Mouse (Mus musculus): ENCODE measurements around the gene Mdm2. TPM values are rescaled to one million over a fixed set of nuclear protein-coding genes. Genes with fewer than 3 reads are reported as not detected.

Gene Mdm2
- polyA plus RNA-seq, 2 experiments, result 32.9 to 59.9 TPM

- Histone ChIP-seq H3K9me3 (ENCODE audit: control insufficient read depth, low read length) (no peaks in the 10 kb centered on the region), H3K4me1 (ENCODE audit: control insufficient read depth, insufficient read depth, low read length) (no peaks in the 10 kb centered on the region), H3K9ac (ENCODE audit: low read depth, low read length, severe bottlenecking) (no peak overlapping the region), H3K27ac (replicated peaks; ENCODE audit: low read depth, low read length) (no peak overlapping the region), H3K27me3 (ENCODE audit: control insufficient read depth, insufficient read depth, low read length) (no peaks in the 10 kb centered on the region), H3K4me3 (replicated peaks; ENCODE audit: low read length) (no peak overlapping the region), H3K4me2 (replicated peaks; ENCODE audit: low read depth, low read length, severe bottlenecking) (no peak overlapping the region), H3K36me3 (ENCODE audit: control insufficient read depth, insufficient read depth, low read length) (peaks cover 52% of the 10 kb centered on the region)
- 85% methylated on average over 13 of the region's 13 CpGs for WGBS
- DNase-seq (ENCODE audit: low spot score), result peak; percentile 45
- ATAC-seq (ENCODE audit: low FRiP score, low read depth), result peak; percentile 41; the same call in 1 of the 2 replicates
- TF ChIP-seq POLR2A (IDR thresholded peaks at IDR 0.05; ENCODE audit: borderline replicate concordance, extremely low read depth, insufficient read depth, insufficient read length), result no peak
Measured at GRCm38 (mm10) chr10:117688204-117689151, 22.1 kb downstream of the Mdm2 start.

GRCm38 (mm10) chr10:117687577-117687976, 23.0 kb downstream of the Mdm2 start:
- no peak for TF ChIP-seq POLR2A (IDR thresholded peaks at IDR 0.05; ENCODE audit: borderline replicate concordance, extremely low read depth, insufficient read depth, insufficient read length)
- H3K27ac ChIP-seq (replicated peaks; ENCODE audit: low read depth, low read length), result no peak overlapping the region

GRCm38 (mm10) chr10:117687018-117687417, 23.5 kb downstream of the Mdm2 start:
- H3K27me3 ChIP-seq (ENCODE audit: control insufficient read depth, insufficient read depth, low read length), result no peaks in the 10 kb centered on the region
- H3K4me1 ChIP-seq (ENCODE audit: control insufficient read depth, insufficient read depth, low read length), result peaks cover 4% of the 10 kb centered on the region; the same call in 1 of the 2 replicates
- H3K27ac ChIP-seq (replicated peaks; ENCODE audit: low read depth, low read length), result no peak overlapping the region
- no peak overlapping the region for H3K9ac ChIP-seq (ENCODE audit: low read depth, low read length, severe bottlenecking)
- no peak for TF ChIP-seq POLR2A (IDR thresholded peaks at IDR 0.05; ENCODE audit: borderline replicate concordance, extremely low read depth, insufficient read depth, insufficient read length)
- peaks cover 40% of the 10 kb centered on the region for H3K36me3 ChIP-seq (ENCODE audit: control insufficient read depth, insufficient read depth, low read length)
- ATAC-seq (ENCODE audit: low FRiP score, low read depth) (no peak), DNase-seq (ENCODE audit: low spot score) (no peak)
- no peak overlapping the region for H3K4me3 ChIP-seq (replicated peaks; ENCODE audit: low read length)
- no peaks in the 10 kb centered on the region for H3K9me3 ChIP-seq (ENCODE audit: control insufficient read depth, low read length)
- WGBS, result 64% methylated on average over 3 of the region's 3 CpGs
- no peak overlapping the region for H3K4me2 ChIP-seq (replicated peaks; ENCODE audit: low read depth, low read length, severe bottlenecking)

More at GRCm38 (mm10) chr10:117687577-117687976, 23.0 kb downstream of the Mdm2 start:
- Histone ChIP-seq H3K4me1 (ENCODE audit: control insufficient read depth, insufficient read depth, low read length) (peaks cover 4% of the 10 kb centered on the region; the same call in 1 of the 2 replicates), H3K9me3 (ENCODE audit: control insufficient read depth, low read length) (no peaks in the 10 kb centered on the region), H3K4me2 (replicated peaks; ENCODE audit: low read depth, low read length, severe bottlenecking) (no peak overlapping the region), H3K9ac (ENCODE audit: low read depth, low read length, severe bottlenecking) (no peak overlapping the region), H3K4me3 (replicated peaks; ENCODE audit: low read length) (no peak overlapping the region), H3K36me3 (ENCODE audit: control insufficient read depth, insufficient read depth, low read length) (peaks cover 46% of the 10 kb centered on the region), H3K27me3 (ENCODE audit: control insufficient read depth, insufficient read depth, low read length) (no peaks in the 10 kb centered on the region)
- DNase-seq (ENCODE audit: low spot score) (no peak), ATAC-seq (ENCODE audit: low FRiP score, low read depth) (no peak)
- WGBS, result 90% methylated on average over 7 of the region's 7 CpGs

GRCm38 (mm10) chr10:117685849-117686591, 24.5 kb downstream of the Mdm2 start:
- H3K9ac ChIP-seq (ENCODE audit: low read depth, low read length, severe bottlenecking), result no peak overlapping the region
- H3K9me3 ChIP-seq (ENCODE audit: control insufficient read depth, low read length), result no peaks in the 10 kb centered on the region
- no peak overlapping the region for H3K4me2 ChIP-seq (replicated peaks; ENCODE audit: low read depth, low read length, severe bottlenecking)
- H3K4me3 ChIP-seq (replicated peaks; ENCODE audit: low read length), result no peak overlapping the region
- peaks cover 34% of the 10 kb centered on the region for H3K36me3 ChIP-seq (ENCODE audit: control insufficient read depth, insufficient read depth, low read length)
- no peak overlapping the region for H3K27ac ChIP-seq (replicated peaks; ENCODE audit: low read depth, low read length)
- no peak for TF ChIP-seq POLR2A (IDR thresholded peaks at IDR 0.05; ENCODE audit: borderline replicate concordance, extremely low read depth, insufficient read depth, insufficient read length)
- H3K27me3 ChIP-seq (ENCODE audit: control insufficient read depth, insufficient read depth, low read length), result no peaks in the 10 kb centered on the region
- no peak for DNase-seq (ENCODE audit: low spot score)
- peaks cover 4% of the 10 kb centered on the region; the same call in 1 of the 2 replicates for H3K4me1 ChIP-seq (ENCODE audit: control insufficient read depth, insufficient read depth, low read length)
- WGBS, result 92% methylated on average over 13 of the region's 13 CpGs
- ATAC-seq (ENCODE audit: low FRiP score, low read depth), result no peak

GRCm38 (mm10) chr10:117685171-117685848, 25.2 kb downstream of the Mdm2 start:
- no peak for ATAC-seq (ENCODE audit: low FRiP score, low read depth)

More at GRCm38 (mm10) chr10:117685171-117685848, 25.2 kb downstream of the Mdm2 start:
- Histone ChIP-seq H3K36me3 (ENCODE audit: control insufficient read depth, insufficient read depth, low read length) (peaks cover 27% of the 10 kb centered on the region), H3K27ac (replicated peaks; ENCODE audit: low read depth, low read length) (no peak overlapping the region), H3K9me3 (ENCODE audit: control insufficient read depth, low read length) (no peaks in the 10 kb centered on the region), H3K4me3 (replicated peaks; ENCODE audit: low read length) (no peak overlapping the region), H3K9ac (ENCODE audit: low read depth, low read length, severe bottlenecking) (no peak overlapping the region), H3K4me1 (ENCODE audit: control insufficient read depth, insufficient read depth, low read length) (peaks cover 4% of the 10 kb centered on the region; the same call in 1 of the 2 replicates), H3K4me2 (replicated peaks; ENCODE audit: low read depth, low read length, severe bottlenecking) (no peak overlapping the region), H3K27me3 (ENCODE audit: control insufficient read depth, insufficient read depth, low read length) (no peaks in the 10 kb centered on the region)
- TF ChIP-seq POLR2A (IDR thresholded peaks at IDR 0.05; ENCODE audit: borderline replicate concordance, extremely low read depth, insufficient read depth, insufficient read length), result no peak
- DNase-seq (ENCODE audit: low spot score), result no peak
- 93% methylated on average over 15 of the region's 15 CpGs for WGBS

All from limb, embryonic 14.5 days (tissue).